Mouse (Mus musculus): Measurements from ENCODE around the gene Usp1. TPM values are rescaled to one million over a fixed set of nuclear protein-coding genes. Genes with fewer than 3 reads are reported as not detected.

Usp1 gene
- polyA plus RNA-seq, 1 experiment from 2014 or later, result 107 TPM

Other genes starting within 250 kb of the Usp1 start
- 0.35 and 0.43 TPM in 2 replicates for gene L1td1, start 197.1 kb upstream of the Usp1 start, polyA plus RNA-seq (2015; fragmentation: Nextera tagmentation; extraction: Ambion mirVana)
- gene Kank4, start 106.3 kb upstream of the Usp1 start, polyA plus RNA-seq (2015; fragmentation: Nextera tagmentation; extraction: Ambion mirVana), result 1.3 and 1.4 TPM in 2 replicates
- gene I0C0044D17Rik, start 100.0 kb upstream of the Usp1 start, polyA plus RNA-seq (2015; fragmentation: Nextera tagmentation; extraction: Ambion mirVana), result not detected in 2 replicates
- gene Angptl3, start 107.1 kb downstream of the Usp1 start, polyA plus RNA-seq (2015; fragmentation: Nextera tagmentation; extraction: Ambion mirVana), result 2.2 and 2.6 TPM in 2 replicates
- 41.6 and 42.2 TPM in 2 replicates for gene Dock7, start 197.1 kb downstream of the Usp1 start, polyA plus RNA-seq (2015; fragmentation: Nextera tagmentation; extraction: Ambion mirVana)